Mouse (Mus musculus) kidney, adult 2 months (tissue): ENCODE measurements around the gene Pmel.

ENCODE experiments used
- CTCF ChIP-seq: fragments of 200-500 bp; conservative IDR thresholded peaks from 2 replicates; pipeline ENCODE4 v1.5.1; 2011; ENCODE audit warnings: low read depth, mild to moderate bottlenecking, control low read depth, low read length, moderate library complexity, mixed read lengths; ENCODE audit not compliant: insufficient read depth, insufficient read length
- POLR2A ChIP-seq: fragments of 200-500 bp; IDR thresholded peaks from one replicate; pipeline ENCODE4 v1.6.1; 2011; ENCODE audit warnings: low read depth, low read length, control low read depth

GRCm38 (mm10) chr10:128695992-128696807 lies 7.8 kb upstream of the Pmel start, which contains the start of gene Rab5b:
- no peak for TF ChIP-seq CTCF
- peak; percentile 91 for TF ChIP-seq POLR2A
